Mouse (Mus musculus): ENCODE measurements at regions not wholly inside any gene's neighbourhood (a gene's known extent, or its start where the extent isn't known, plus 50 kb on each side); places are given as distances from the start of the nearest gene placed in this dataset.

DNA sequence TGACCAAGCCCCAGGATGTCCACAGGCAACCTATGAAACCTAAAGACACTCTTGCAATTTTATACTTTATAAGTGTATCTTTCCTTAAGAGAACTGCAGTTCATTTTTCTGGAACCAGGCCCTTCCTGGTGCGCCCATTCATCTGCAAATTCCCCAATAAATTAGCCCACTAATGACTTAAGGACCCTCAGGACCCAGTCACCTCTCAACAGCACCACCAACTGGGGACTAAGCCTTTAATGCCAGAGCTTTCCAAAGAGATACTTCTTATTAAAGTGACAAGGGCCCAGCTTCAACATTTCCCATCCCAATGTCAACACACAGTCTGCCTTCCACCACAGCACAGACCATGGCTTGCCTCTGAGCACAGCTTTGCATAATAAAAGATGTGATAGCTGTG is 237.6 kb upstream of the Pabpc6 start:
- no peak for DNase-seq (ENCODE audit: low read depth)

DNA sequence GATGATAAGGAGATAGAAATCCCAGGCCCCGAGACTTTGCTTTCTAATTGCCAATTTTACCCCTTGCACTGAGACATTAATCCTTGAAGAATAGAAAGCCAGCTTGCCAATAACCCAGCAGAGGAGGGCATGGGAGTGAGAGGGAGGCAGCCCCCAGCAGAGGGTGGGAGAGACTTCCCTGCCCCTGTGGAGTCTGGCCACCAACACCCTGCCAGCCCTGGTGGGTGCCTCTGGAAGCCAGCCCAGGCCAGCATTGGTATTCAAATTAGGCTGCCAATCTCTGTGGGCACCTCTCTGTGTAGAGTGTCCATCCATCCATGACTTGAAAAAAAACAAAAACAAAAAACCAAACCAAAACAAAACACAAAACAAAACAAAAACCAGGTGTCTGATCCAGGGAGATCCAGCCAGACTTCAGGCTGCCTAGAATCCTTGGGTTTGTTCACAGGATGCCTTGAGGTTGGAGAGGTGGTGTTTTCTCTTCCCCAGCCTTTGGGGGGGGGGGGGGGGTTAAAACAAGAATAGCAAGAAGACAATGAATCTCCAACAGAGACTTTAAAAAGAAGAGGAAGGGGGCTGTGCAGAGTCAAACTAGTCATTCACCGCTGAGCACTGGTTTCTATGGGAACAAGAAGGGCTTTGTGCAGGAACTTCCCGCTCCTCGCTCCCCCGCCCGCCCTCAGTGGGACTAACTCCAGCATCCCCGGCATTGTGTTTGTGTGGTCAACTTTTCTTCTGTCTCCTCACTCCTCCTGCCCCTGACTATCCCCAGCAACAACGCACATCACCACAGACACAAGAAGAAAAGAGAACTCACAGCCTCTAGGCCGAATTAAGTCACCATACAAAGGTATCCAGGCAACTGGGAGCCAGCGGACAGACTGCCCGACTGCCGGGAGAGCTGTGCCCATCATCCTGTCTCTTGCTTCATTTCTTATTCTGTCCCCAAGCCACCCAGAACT is 236.3 kb upstream of the Pabpc6 start:
- DNase-seq (ENCODE audit: low read depth): no peak

DNA sequence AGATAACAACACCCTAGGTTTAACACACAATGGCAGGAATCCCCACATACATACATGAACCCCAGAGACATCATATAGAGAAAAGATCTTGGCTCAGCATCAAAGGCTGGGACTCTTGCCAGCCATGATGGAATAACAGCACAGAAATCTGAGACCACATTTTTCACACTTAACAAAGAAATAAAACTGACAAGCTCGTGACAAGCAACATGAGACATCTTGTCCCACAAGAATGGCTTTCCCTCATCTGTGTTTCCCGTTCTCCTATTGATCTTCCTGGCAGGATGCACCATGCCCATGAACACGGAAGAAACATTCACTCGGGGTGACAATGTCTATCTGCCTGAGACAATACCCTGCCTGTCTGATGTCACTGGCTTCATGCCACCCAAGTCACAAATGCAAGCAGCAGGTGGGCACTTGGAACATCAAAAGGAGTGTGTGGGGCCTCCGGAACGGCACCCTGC is 235.0 kb upstream of the Pabpc6 start:
- DNase-seq (ENCODE audit: low read depth): no peak

DNA sequence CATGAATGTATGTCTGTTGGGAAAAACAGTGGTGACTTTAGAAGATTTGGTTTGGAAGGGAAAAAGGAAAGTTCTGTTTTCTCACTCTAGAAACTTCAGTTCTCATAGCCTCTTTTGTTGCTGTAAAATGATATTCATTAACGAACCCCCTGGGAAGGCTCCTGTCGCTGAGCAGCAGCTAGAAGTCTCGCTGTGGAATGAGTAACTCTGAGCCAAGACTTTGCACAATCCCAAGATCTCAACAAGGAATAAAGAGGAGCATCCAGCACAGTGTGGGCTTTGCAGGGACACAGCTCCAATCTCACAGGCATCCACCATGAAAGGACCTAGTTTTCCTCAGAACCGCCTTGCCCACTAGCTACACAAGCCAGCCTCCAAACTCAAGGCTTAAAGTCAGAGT is 233.8 kb upstream of the Pabpc6 start:
- no peak for DNase-seq (ENCODE audit: low read depth)

DNA sequence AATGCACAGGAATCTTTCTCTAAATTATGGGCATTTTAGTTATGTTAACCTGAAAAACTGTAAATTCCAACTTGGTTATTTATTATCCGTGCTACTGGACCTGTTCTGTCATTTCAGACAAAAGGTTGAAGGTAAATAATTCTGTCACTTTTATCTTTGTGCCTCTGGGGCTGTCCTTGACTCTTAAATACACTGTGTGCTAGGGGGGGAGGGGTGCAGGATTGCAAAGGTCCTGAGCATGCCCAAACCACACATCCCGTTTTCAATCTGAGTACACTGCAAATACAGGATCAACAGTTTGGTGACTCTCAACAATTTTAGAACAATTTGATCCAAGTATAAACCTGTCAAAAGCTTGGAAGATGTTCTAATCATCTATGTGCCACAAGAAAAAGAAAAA is 227.4 kb upstream of the Pabpc6 start:
- no peak for DNase-seq (ENCODE audit: low read depth)

DNA sequence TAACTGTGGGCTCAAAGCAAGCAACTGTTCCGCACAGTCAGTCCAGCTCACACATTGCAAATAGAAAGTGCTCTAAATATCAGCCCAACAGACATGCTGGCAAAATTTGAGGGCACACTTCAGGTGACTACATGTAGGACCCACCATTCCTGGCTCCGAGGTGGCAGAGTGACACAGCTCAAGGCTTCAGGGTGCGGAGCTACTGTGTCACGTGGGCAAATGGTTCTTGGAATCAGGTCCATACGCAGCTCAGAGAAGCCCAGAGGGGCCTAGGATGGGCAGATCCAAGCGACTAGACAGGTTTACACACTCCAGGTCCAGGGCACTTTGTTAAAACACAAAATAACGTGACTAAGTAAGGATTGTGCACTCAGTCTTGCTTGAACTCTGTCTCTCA is 226.2 kb upstream of the Pabpc6 start:
- no peak for DNase-seq (ENCODE audit: low read depth)

DNA sequence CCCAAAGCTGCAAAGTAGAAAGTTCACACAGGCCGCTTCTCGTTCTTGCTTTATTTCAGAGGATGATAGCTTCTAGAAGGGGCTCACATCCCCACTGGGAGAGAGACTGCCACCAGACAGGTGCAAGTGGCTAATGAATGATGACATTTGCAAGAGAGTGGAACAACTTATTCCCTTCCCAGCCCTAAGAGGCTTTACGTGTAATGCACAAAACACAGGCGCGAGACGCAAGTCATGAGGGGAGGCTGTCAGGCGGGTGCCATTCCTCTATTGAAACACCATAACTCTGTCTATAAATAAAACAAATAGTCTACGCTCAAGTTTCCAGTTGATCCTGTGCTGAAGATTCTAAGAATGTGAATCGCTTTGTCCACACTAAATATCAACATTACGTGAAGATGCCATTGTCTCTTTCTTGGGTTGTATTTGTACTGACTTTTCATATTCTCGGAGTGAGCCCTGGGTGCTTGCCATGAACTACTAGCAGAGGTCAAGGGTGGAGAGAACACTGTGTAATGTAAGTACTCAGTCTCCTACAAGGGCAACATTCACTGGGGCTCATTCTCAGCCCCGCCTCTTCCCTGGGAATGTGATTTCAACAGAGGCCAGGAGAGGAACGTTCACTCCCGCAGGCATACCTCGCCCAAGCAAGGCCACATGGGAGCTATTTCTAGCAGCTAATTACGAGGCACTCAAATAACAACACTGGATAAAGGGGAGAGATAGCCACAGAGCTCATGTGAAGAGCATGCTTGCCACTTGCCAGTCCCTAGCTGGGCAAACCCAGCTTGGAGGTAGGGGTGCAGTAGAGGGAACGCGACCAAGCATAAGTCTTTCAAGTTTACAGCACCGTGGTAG is 225.5 kb upstream of the Pabpc6 start:
- no peak for DNase-seq (ENCODE audit: low read depth)

DNA sequence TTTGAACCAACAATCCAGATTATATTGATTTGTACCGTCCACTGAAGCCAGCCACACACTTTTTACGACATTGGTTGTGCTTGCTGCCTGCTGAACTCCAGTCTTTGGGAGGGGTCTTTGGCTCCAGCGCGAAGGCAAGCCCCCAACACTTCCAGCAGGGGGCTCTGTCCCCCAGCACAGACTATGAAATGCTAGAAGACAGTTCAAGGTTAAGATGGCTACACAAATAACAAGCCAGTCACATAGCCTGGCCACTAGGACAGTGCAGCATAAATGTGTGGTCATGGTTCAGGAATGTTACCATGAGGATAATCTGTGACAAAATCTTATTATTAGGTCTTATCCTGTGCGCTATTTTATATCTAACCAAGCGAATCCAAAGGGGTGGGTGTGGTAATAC is 224.4 kb upstream of the Pabpc6 start:
- DNase-seq (ENCODE audit: low read depth): no peak

DNA sequence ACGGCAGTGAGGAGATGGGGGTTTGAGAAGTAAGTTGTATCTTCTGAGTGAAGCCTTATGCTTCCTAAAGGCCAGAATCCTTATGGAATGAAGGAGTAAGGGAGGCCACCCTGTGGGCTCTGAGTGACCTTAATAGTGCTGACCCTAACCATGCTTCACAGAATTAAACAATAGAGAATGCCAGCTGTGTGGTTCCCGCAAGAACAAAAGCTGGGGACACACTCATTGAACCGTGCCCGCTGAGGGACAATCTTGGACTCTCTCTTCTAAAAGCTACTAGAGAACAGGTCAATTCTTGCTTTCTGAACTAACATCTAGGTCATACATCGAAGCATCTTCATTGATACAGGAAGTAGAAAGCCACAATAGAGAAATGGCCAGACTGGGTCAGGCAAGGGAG is 223.3 kb upstream of the Pabpc6 start:
- DNase-seq (ENCODE audit: low read depth): no peak

DNA sequence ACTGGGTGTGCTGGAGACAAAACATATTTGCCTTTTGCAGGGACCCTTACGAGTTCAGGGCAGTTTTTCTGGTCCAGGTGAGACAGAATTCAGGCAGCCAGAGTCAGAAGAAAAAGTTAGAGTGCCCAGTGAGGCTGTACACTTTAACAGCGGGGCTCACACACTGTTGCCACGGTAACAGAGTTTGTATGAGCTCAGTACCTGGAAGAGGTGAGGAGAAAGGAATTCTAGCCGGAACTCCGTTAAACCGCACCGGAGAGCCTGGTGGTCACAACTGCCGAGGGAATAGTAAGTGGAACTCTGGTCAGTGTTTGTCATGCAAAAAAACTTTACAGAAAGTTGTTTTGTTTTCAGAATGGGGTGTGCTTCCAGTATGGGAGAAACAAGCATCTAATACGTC is 222.6 kb upstream of the Pabpc6 start:
- DNase-seq (ENCODE audit: low read depth): no peak

DNA sequence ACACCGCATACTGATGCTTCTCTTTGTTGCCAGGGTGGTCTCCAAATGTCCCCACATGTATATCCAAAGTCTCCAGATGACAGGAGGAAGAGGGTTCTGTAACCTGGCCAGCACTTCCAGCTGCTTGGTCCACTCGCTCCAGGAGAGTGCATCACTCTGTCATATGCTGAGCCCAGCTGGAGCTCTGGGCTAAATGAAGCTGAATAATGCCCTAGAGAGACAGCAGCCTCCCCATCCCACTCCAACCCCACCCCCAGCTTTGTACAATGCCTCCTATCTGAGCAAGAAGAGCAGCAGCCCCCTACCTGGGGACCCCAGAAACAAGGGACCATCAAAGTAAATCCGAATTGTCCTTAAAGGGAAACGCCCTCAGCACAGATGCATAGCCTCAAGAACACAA is 219.0 kb upstream of the Pabpc6 start:
- DNase-seq (ENCODE audit: low read depth): no peak

DNA sequence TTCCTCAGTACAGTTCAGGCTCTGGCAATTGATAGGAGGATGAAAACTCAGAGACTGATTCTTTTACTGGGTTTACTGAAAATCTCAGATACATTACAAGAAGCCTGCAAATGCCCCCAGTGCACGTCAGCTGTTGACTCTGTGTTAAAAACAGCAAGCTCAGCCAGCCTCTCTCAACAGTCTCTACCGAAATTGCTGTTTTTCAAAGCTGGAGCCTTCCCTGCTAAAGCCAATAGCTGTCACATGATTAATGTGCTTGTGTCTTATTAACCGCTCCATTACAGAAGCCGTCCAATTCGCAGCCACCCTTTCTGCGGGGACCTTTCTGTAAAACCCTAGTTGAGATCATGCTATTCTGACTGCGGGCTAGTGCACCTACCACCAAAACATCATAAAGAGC is 215.6 kb upstream of the Pabpc6 start:
- no peak for DNase-seq (ENCODE audit: low read depth)

DNA sequence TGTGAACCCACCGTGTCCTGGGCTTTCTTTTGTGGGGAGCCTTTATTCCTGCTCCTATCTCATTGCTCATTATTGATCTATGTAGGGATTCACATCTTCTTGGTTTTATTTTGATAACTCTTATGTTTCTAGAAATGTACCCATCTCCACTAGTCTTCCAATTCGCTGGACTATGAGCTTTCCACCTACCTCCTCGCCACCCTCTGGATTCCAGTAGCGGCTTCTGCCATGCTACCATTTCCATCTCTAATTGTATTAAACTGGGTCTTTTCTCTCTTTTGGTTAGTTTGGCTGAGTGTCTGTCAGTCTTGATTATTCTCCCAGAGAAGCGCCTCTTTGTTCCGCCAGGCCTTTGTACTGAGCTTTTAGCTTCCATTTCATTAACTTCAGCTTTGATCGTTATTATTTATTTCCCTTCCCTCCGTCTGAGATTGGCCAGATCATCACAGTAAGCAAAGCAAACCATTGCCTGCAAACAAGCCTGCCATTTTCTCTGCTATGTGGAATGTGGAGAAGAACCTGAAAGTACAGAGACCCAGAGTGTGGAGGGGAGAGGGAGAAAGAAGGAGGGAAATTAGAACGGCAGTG is 213.2 kb upstream of the Pabpc6 start:
- DNase-seq (ENCODE audit: low read depth): no peak

DNA sequence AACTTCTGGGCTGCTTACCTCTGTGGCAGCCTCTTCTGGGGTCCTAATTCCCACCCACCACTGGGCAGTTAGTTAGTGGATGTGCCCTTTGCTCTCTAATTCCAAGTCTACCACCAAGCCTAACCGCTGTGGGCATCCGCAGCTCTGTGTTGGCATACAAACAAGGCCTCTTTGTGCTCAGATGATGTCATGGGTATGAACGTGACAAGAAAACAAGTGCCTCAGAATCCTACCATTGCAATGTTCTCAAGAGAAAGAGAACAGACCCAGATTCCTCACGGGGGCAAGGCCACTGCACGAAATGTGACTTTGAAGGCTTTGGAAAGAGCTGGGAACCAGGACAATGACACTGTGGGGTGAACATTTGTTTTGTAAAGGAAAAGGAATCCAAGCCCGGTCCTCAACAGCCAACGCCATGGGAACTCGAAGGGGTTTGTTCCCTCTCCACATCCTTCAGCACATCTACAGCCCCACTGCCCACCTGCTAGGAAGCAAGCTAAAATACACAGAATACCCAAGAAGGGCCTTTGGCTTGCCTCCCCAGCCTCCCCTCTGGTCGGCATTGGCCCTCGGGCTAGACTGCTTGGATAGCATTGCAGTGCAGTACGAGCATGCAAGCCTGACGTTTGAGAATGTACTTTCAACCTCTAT is 210.2 kb upstream of the Pabpc6 start:
- DNase-seq (ENCODE audit: low read depth): no peak

DNA sequence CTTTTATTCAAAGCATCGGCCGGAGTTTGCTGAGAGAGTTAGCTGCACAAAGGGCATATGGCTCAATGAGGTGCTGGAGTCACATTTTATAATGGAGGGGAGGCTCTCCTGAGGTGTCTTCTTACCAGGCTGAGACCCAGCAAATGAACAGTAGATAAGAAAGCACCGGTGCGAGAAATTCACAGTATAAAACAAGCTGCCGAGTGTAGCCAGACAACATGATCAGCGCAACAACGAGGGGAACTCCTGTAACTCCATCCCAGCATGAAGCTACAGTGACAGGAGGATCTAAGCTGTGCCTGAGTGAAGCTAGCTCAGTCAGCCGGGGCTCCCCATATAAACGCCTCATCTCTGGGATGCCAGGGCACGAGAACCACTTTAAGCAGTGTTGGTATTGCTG is 204.2 kb upstream of the Pabpc6 start:
- DNase-seq (ENCODE audit: low read depth): no peak

DNA sequence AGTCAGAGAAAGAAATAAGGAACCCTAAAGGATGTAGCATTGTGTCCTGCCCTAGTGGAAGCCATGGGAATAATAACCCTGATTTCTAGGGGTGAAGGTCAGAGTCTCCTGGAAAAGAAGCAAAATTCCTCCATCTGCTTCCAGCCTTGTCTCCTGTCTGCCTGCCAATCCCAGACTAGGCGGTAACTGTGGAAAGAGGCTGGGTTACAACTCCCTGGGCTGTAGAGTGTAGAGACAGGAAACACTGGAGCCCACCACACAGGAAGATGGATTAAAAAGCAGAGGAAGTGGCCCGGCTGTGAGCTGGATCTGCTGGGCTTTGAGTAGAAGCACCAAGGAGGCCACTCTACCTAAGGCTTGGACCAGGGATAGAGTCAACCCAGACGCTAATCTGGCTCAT is 200.7 kb upstream of the Pabpc6 start:
- no peak for DNase-seq (ENCODE audit: low read depth)

DNA sequence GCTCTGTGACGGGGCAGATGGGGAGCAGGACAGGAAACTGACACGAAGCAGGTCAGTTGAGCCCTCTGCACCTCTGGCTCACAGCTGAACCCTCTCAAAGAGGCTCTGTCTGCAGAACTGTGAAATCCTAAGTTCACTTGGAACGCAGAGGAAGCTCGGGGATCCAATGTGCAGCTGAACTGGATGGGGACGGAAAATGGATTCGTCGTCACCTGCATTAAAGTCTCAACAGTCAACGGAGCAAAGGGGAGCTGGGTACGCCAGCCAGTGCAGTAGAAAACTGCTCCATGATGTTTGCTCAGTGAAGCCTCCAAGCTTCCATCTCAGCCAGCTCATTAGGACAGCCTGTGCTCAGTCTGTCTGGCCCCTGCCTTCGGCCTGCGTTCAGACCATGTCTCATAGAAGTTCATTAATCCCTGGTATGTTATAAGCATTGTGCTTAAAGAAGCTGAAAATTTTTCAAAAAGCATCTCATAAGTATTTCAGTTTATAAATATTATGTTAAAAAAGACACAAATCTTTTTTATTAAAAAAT is 199.3 kb upstream of the Pabpc6 start:
- DNase-seq (ENCODE audit: low read depth): no peak

DNA sequence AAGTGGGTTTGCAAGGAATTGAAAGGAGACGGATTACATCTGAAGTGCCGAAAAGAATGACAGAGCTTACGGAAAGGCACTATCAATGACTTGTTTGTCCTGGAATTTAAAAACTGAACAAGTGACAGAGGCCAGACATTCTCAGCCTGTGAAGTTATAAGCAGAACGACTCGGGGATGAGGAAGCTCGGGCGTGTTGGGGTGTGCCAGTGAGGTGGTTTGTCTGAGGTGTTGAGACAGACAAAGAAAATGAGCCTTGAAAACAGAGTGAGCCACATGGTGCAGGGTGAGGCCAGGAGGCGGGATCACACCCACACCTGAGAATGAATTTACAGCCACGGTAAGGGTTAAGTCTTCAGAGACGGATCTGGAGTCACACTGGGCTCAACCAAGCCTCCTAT is 194.7 kb upstream of the Pabpc6 start:
- DNase-seq (ENCODE audit: low read depth): no peak

DNA sequence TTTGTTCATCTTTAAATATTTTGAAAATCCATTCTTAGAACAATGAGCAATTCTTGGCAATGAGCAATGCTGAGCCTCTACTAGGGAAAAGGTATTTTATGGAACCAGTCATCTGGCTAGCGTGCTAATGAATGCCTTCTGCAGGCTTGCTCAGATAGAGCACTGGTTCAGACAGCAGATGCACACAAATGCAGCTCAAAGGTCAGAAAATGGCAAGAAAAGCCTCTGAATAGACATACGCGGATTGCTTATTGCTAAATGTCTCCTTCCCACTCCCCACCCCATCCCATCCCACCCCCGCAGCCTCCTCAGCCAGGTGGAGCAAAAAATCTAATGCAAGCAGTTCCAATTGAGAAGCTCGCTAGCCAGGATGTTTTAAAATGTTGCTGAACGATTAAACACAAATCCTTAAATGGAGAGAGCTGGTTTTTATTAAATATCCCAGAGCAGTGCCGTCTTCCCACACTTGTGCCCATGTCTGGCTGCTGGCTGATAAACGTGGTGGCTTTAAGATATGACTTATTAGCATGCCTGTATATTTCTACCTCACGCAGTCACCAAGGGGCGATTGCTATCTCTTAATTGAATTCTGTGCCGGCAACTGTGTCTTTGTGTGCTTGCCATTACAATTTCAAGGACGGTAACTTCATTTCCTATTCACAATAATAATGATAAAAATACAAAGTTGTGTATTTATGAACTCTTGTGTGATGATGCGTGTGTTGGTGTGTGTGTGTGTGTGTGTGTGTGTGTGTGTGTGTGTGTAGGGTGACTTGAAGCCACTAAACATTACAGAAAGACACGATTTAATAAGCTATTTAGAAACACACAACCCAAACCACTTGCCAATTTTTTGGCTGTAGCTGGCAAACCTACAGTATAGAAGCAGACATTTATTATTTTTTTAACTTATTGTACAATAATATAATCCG is 192.7 kb upstream of the Pabpc6 start:
- DNase-seq (ENCODE audit: low read depth): no peak

DNA sequence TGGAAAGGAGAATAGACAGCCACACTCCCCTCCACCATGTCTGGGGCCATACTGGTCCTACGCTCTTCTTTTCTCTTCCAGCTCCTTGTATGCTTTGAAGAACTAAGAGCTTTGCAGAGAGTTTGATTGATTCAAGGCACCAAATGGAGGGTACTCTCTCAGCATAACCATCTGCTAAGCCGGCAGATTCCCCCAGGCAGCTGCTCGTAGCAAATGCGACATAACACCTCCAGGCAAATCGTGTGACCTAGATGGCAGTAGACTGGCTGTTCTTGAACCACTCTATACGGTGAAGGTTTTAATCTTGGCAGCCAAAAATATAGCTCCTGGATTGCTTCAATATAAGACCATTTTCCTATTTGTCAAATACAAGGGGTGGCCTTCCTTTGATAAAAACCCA is 191.8 kb upstream of the Pabpc6 start:
- DNase-seq (ENCODE audit: low read depth): no peak
